Mouse (Mus musculus) embryonic fibroblast, embryonic 13.5 days (primary cell): ENCODE results near the gene Ift57. TPM values are rescaled to one million over a fixed set of nuclear protein-coding genes. Genes with fewer than 3 reads are reported as not detected.

Experiments
- H3K27ac ChIP-seq: 2 replicates; pipeline ENCODE4 v1.5.1; 2012; ENCODE audit warnings: low read length, control low read depth, inconsistent platforms; ENCODE audit not compliant: insufficient read depth
- H3K4me1 ChIP-seq: 2 replicates; pipeline ENCODE4 v1.6.1; 2011; ENCODE audit warnings: low read length; ENCODE audit not compliant: control insufficient read depth, insufficient read depth
- H3K4me3 ChIP-seq: 2 replicates; pipeline ENCODE4 v1.5.1; 2011; ENCODE audit warnings: mild to moderate bottlenecking, control low read depth, low read length; ENCODE audit not compliant: insufficient read depth
- CTCF ChIP-seq: IDR thresholded peaks from 2 replicates; pipeline ENCODE4 v1.5.1; 2011; ENCODE audit warnings: mild to moderate bottlenecking, control low read depth, low read length, moderate library complexity, borderline replicate concordance; ENCODE audit not compliant: insufficient read depth
- POLR2A ChIP-seq: IDR thresholded peaks from 2 replicates; pipeline ENCODE4 v1.6.1; 2011; ENCODE audit warnings: low read depth, mild to moderate bottlenecking, control low read depth, low read length, moderate library complexity
- polyA plus RNA-seq: library from polyadenylated mRNA; stranded (reverse); fragments of >200 nt; gene quantifications from 2 replicates; pipeline ENCODE4 v1.2.4, GENCODE M21; 2011; ENCODE audit warnings: low read depth; ENCODE audit not compliant: missing spikeins, insufficient read length

Ift57 gene
- polyA plus RNA-seq, 1 experiment = 22.5 TPM

DNA sequence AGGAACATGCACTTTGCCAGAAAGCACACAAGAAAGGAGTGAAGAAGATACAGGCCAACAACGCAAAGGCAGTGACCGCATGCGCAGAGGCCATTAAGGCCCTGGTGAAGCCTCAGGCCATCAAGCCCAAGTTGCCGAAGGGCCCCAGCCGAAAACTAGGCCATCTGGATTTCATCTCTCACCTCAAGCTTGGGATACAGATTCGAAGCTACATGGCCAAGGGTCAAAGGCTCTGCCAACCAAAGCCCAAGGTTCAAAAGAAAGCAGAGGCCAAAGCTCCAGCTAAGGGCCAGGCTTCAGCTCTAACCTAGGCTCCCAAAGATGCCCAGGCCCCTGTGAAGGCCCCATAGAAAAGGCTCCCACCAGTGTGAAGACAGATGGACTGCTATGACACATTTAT is 87.1 kb downstream of the Ift57 start:
- no peak overlapping the region for H3K4me3 ChIP-seq
- TF ChIP-seq CTCF (no peak), POLR2A (no peak)
- H3K4me1 ChIP-seq = no peaks in the 10 kb centered on the region
- no peak overlapping the region for H3K27ac ChIP-seq

DNA sequence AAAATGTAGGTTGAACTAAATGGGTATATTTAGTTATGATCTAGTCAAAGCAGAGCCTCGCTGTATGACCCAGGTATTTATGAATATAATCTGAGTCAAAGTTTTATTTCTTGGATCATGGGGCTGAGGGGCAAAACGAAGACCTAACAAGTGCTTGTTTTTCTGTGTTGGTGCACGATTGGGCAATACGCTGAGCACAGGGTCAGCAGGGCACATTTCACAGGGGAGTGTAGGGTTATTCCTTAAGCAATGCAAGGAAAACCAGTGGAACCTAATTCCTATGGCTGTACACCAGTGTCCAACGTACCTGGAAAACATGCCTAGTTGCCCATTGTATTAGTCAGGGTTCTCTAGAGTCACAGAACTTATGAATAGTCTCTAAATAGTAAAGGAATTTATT is 88.7 kb downstream of the Ift57 start:
- TF ChIP-seq POLR2A = no peak
- TF ChIP-seq CTCF = no peak
- no peaks in the 10 kb centered on the region; the same call in 1 of the 2 replicates for H3K4me1 ChIP-seq

DNA sequence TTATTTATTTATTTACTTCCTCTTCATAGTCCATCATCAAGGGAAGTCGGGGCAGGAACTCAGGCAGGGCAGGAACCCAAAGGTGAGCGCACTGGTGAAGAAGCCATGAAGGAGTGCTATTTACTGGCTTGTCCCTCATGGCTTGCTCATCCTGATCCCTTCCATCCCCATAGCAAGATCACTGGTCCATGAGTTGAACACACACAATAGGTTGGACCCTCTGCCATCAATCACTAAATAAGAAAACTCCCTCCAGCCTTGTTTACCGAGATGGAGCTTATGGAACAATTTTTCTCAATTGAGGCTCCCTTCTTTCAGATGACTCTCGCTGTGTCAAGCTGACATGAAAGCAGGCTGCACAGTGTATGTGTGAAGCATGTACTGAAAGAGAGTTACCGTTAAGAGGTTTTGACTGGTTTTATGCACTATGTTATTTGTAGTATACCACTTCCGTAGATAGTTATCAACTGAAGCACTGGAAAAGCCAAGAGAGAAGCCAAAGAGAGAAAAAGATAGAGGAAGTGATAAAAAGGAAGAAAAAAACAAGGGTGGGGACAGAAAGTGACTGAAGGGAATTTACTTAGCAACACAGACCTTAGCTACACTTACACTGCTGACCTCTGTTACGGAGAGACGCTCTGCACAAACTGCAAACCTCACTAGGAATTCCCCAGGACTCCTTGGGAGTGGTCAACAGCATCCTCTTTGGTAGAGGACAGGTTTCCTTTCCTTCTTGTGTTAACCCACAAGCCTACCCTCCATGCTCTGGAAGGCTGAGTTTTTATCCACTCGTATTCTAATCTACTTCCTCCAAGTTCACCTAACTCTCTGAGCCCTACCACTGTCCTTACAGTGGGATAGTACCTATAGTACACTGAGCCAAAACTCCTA is 91.8 kb downstream of the Ift57 start:
- no peak for TF ChIP-seq CTCF
- TF ChIP-seq POLR2A = no peak
- no peak overlapping the region for H3K4me3 ChIP-seq
- no peaks in the 10 kb centered on the region; the same call in 1 of the 2 replicates for H3K4me1 ChIP-seq
- no peak overlapping the region for H3K27ac ChIP-seq

More for the DNA sequence above, 88.7 kb downstream of the Ift57 start:
- Histone ChIP-seq H3K27ac (no peak overlapping the region), H3K4me3 (no peak overlapping the region)

DNA sequence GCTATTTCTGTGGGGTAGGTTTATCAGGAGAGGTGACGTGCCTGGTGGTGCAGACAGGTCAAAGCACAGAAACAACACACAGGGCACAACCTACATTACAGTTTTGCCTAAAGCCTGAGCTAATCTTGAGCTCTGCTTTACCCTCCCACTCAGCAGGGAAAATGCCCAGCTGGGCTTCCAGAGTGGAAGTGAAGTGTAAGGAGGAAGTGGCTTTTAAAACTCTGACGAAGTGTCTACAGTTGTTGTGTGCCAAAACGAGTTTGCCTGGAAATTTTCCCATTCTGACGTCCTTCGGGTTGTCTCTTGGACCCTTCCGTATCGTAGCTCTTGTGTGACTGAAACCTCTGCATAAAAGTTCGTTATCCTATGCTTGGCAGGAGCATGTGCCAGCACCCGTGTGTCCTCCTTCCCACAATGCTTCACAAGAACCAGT is 93.4 kb downstream of the Ift57 start:
- Histone ChIP-seq H3K4me3 (no peak overlapping the region), H3K27ac (no peak overlapping the region), H3K4me1 (no peaks in the 10 kb centered on the region; the same call in 1 of the 2 replicates)
- no peak for TF ChIP-seq CTCF
- no peak for TF ChIP-seq POLR2A

DNA sequence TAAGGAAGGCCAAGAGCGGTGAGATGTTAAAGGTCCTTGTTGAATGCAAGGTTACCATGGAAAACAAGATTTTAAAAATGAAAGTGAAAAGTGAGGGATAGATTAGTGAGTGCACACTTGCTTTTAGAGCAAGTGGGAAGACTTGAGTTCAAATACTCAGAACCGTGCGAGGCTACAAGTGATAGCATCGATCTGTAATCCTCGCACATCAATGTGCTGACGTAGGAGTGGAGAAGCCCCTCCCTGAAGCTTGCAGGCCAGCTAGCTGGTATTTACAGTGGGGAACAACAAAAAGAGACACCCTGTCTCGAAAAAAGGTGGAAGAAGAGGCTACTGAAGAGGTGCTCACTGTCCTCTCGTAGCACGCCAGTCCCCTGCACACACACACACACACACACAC is 94.6 kb downstream of the Ift57 start:
- H3K27ac ChIP-seq = no peak overlapping the region
- H3K4me1 ChIP-seq = no peaks in the 10 kb centered on the region; the same call in 1 of the 2 replicates
- TF ChIP-seq CTCF (no peak), POLR2A (no peak)
- no peak overlapping the region for H3K4me3 ChIP-seq

DNA sequence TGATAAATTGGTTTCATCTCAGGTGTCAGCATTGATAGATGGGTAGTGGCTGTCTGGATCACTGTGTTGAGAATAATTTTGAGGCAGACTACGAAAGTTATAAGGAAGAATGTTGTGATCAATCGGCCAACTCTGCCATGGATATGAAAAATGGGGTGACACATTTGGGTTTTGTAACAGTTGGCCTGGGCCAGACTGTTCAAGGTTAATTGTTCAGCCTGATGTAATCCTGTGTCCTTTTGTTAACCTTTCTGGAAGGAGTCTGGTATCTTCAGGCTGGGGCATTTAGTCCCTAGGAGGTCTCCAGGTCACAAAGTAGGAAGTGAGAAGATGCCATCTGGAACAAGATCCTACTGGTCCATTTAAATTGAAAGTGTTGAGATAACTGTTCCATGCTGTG is 97.2 kb downstream of the Ift57 start:
- Histone ChIP-seq H3K27ac (no peak overlapping the region), H3K4me1 (no peaks in the 10 kb centered on the region; the same call in 1 of the 2 replicates), H3K4me3 (no peak overlapping the region)
- no peak for TF ChIP-seq CTCF
- TF ChIP-seq POLR2A = no peak

DNA sequence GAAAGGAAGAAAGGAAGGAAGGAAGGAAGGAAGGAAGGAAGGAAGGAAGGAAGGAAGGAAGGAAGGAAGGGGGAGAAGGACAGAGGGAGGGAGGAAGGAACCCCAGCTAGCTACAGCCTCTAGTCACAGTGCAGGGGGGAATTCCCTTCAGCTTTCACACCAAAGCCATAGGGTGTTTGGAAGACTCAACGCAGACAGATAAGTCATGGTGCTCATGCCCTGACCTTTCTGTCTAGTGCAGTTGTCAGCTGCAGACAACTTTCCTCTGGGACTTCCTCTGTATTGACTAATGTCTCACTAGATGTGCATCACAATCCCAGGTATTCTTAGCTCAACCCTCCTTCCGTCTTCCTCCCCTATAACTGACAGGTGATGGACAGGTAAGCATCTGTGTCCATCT is 97.9 kb downstream of the Ift57 start:
- H3K27ac ChIP-seq = no peak overlapping the region

DNA sequence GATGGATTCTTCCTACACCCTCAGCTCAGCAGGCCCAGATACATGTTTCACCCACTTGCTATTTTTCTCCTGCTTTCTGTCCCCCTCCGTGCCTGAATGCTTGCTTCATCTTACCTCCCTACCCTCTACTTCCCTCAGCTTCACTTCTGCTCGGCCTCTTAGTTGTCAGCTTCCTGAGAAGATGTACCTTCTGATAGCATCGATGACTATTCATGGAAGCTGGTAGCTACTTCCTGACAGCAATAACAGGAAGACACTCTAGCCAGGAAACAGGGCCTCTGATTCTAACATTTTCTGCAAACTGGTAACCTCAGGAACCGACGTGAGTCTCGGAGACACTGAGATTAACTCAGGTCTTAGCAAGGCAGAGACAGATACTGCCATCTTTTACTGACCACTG is 99.8 kb downstream of the Ift57 start:
- H3K27ac ChIP-seq = no peak overlapping the region
- no peaks in the 10 kb centered on the region for H3K4me1 ChIP-seq
- H3K4me3 ChIP-seq = no peak overlapping the region
- TF ChIP-seq POLR2A (no peak), CTCF (no peak)

More for the DNA sequence above, 97.9 kb downstream of the Ift57 start:
- TF ChIP-seq POLR2A (no peak), CTCF (no peak)
- no peak overlapping the region for H3K4me3 ChIP-seq
- no peaks in the 10 kb centered on the region; the same call in 1 of the 2 replicates for H3K4me1 ChIP-seq

DNA sequence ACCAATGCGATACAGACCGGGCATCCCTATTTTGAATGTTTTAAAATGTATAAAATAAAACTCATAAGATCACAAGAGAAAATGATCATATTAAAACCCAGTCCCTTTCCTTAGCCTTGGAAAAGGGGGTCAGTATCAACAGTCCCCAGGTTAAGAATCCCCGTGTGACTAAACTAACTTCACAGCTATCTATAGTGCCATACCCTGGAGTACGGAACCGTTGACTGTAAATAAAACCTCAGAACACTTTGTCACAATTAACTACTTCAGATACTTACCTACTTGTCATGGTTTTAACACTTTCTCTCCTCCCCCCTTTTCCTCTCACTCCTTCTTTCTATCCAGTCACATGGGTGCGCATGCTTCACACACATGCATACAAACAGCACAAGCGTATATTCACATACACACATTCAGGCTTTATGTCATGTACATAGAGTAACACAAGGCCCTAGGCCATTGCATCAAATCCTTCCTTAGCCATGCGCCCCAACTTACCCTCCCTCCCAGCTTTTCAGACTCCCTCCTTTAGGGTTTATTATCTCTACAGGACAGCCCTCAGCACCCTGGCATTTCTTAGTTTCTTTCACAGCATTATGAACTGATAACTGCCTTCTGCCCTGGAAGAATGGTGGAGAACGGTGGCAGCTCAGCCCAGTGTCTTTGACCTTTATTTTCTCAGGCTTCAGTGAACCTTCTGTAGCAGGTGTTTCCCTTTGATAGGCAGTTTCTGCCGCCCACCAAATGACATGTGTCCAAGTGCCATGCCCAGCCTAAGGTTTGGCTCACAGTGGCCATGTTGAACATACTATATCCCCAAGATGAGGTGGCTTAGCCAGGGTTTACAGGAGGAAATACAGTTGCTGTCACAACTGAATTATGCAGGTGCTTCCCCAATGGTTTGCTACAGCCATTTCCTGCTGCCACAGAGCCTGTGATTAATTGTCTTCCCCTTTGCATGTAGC is 100.8 kb downstream of the Ift57 start, which contains the start of gene Cd47:
Cd47 (plus strand) TSS at position 937 of the 965 bp plus-strand sequence.
- Histone ChIP-seq H3K27ac (no peak within 1 kb of the TSS), H3K4me3 (no peak within 1 kb of the TSS)
- TF ChIP-seq CTCF = no peak
- no peak for TF ChIP-seq POLR2A

More for the DNA sequence above, 100.8 kb downstream of the Ift57 start, which contains the start of gene Cd47:
- no peaks in the 10 kb centered on the region for H3K4me1 ChIP-seq
